Mouse (Mus musculus) ES-Bruce4 (cell line): ENCODE data around the gene Vdac1.

ENCODE experiments used
- CTCF ChIP-seq: IDR thresholded peaks from one replicate; pipeline ENCODE4 v1.8.1; 2011; ENCODE audit warnings: low read depth, low read length
- EP300 ChIP-seq: IDR thresholded peaks from 2 replicates; pipeline ENCODE4 v1.6.1; 2011; ENCODE audit warnings: low read depth, low read length; ENCODE audit not compliant: insufficient read depth
- POLR2A ChIP-seq: IDR thresholded peaks from one replicate; pipeline ENCODE4 v1.8.1; 2011; ENCODE audit warnings: low read length; ENCODE audit not compliant: insufficient read depth

- TF ChIP-seq CTCF (no peak), POLR2A (no peak), EP300 (no peak)
Measured at GRCm38 (mm10) chr11:52333616-52334015, 27.0 kb upstream of the Vdac1 start.
